Mouse (Mus musculus): ENCODE data around the gene Prlr.

Prlr gene

DNA sequence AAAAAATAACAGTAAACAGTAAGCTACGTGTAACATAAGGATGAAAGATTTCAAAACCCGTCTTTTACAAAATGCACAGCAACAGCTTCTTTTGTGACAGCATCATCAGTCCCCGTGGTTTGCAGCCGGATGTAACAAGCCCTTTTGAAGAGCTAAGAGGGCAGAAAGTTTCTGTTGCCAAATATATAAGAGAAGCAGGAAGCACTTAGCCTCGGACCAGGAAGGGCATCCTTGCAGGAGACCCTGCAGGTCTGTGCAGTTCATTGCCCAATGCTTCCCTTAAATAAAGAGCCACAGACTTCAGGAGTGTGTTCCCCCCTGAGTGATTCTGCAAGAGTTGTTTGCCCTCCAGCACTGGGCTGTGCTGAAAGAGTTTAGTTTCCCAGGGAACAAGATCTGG, 58.9 kb downstream of the Prlr start:
- DNase-seq (ENCODE audit: low spot score) = no peak

DNA sequence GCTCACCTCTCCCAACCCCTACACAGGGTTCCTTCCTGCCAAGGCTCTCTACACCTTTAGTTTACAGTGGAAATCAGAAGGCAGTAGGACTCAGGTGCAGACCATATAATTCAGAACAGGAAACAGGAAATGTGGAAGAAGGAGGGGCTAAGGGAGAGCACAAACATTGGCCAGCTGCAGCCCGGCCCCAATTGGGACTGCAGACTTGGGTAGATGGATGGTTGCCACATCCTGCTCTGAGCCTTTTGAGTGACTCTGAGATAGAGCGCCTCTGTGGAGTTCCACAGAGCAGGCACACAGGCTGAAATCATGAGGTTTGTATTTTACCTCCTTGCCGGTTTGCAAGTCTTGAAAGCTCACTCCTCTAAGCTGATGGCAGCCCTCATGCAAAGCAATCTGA, 59.8 kb downstream of the Prlr start:
- DNase-seq (ENCODE audit: low spot score) = no peak

DNA sequence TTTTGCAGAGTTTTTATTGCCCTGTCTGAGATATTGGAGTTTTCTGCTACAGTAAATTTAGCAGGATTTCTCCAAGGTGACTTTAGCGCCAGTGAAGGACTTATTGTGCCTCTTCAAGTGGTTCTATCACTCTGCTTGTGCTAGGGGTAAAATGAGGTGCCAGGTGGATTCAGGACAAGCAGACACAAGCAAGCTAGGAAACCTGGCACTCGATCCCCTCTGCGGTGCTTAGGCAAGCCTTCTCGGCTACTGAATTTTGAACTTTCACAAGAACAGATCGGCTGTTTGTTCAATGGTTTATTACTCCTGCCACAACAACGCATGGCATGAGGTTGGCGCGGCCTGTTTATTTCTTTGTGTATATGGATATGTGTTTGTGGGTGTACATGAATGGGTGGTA, 61.4 kb downstream of the Prlr start:
- DNase-seq (ENCODE audit: low spot score) = no peak

DNA sequence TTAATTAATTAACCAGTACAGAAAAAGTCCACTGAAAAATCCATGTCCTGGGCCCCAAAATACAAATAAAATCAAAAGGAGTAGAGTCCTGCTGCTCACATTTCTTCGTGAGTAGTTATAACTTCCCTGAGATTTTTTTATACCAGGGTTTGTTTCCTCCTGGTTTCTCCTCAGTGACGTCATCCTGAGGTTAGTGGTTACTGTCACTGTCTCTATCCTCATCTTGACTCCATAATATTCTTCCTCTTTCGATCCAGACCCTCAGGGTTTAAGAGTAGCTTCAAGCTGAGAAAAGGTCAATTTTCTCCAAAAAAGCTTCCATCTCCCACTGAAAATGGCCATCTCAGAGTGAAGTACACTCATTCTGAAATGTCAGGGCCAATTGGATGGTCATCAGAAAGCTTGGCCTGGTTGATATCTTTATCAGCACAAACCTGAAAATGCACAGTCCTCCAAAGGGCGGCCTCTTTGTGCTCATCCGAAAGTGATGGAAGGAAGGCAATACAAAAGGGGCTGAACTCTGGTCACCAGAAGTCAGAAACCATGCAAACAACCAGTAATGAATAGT, 63.3 kb downstream of the Prlr start:
- no peak for DNase-seq (ENCODE audit: low spot score)

DNA sequence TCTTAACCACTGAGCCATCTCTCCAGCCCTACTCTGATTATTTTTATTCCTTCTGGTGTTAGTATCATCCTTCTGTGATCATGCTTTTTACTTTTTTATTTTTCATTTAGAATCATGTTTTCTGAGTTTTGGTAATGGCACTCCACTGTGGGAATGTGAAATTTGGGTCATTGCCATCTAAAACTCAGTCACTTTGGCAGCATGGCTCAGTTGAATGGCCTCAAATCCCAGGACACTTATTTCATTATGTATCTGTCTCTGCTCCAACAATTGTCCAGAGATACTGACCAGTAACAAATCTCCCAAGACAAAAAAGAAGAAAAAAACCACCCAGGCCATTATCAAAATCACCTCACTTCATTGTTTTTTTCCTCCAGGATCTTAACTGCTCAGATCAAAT, 65.2 kb downstream of the Prlr start:
- no peak for DNase-seq (ENCODE audit: low spot score)

DNA sequence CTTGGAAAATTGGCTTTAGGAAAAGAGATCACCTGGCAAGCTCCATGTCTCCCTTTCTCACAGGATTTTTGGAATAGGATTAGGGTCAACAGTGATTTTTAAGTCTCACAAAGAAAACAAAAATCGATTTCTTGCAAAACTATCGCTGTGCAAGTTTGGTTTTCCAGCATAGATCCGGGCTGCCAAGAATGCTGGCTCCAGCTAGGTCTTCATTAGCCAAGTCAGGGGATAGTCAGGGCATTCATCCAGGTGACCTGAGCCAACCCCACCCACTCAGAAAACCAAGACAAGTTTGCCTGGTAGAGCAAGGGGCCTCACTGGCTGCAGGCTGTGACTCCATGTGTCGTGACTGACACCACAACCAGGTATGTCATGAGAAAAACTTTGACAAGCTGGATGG, 72.2 kb downstream of the Prlr start:
- no peak for DNase-seq (ENCODE audit: low spot score)

DNA sequence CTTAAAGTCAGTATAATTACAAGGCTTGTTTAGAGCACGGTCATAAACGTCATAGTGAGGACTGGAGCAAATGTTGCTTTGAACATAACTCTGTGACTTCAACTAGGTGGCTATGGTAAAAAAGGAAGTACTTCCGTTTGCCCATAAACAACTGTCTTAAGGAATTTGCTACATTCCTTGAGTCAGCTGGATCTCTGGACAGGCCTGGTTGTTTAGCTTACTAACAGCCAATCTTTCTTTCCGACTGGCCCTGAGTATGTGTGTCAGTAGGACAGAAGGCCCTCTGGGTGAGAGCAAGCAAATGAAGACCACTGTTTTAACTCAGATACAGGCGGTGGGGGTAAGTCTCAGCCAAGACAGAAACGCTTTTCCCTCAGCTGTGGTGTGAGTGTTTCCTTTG, 73.7 kb downstream of the Prlr start:
- no peak for DNase-seq (ENCODE audit: low spot score)

DNA sequence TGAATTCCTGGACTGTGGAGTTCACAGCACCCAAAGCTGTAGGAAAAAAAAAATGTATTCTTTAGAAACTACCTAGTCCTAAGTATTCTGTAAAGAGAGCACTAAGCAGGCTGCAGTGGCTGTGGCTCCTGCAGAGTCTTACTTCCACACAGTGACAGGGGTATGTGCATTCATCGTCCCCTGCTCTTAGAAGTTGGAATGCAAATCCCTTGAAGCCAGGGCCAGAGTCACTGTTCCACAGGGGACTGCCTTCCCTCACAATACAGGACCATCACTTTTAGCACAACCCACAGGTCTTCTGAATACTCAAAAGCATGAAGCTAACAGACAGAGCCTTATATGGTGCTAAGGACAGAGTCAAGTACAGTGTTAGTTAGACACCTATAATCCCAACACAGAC, 75.5 kb downstream of the Prlr start:
- DNase-seq (ENCODE audit: low spot score) = no peak

DNA sequence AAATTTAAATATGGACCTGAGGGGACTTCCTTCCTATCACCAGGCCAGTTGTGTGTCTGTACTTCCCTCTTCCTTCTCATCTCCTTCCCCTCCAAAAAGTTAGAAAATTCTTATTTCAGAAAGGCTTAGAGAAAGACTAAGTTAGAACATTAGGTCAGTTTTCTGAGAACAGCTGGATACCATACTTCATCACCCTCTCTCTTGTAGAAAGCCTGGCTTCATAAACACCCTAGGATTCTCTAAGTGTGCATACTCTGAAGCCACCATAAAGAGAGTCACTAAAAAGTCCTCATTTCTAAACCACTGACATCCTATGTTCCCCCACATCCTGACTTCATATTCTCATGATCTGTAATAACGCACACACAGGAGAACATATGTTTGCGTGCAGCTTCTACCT, 85.2 kb downstream of the Prlr start:
- DNase-seq (ENCODE audit: low spot score) = no peak

DNA sequence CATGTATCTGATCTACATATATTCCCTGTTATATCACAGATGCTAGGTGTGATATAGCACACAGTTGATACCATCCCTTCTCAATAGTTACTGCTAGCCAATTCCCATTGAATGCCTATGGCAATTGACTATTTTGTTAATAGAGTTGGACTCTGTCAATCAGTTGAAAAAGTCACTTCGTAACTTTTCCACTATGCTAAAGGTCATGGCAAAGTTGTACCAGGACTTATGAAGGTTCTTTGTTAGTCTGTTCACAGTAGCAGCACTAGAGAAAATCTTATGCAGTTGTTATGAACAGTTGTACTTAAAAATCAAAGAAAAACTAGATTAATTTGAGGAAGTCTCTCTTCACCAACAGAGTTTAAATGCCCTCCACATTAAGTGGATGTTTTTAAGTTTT, 85.6 kb downstream of the Prlr start:
- DNase-seq (ENCODE audit: low spot score) = no peak

DNA sequence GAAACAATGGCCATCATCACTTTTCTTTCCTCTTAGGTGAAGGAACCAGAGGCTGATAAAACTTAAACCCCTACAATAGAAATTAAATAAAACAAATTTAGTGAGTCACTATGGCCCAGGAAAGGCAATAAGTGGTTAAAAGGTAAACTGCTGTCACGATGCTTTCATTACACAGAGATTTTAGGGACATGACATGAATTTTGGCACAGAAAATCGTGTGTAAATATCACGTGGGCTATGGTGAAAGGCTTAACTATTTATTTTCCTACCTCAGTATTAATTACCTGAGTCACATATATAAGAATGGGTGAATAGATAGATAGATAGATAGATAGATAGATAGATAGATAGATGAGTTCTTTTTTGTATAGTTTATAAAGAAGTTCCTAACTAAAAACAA, 86.4 kb downstream of the Prlr start:
- no peak for DNase-seq (ENCODE audit: low spot score)

DNA sequence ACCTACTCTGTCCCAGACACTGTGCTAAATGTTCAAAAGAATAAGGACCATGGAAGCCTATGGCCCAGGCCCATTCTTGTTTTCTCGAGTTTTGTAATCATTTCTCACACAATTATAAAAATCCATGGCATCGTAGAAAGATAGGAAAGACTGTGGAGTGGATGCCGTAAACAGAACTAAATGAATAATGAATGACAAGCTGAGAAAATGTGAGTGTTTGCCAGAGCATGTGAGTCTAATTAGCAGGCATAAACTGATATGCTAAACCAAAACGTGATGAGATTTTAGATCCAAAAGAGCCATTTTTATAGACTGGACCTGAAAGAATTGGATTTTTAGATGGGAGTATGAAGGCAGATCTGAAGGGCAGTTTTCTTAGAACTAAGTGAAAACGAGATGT, 87.8 kb downstream of the Prlr start:
- no peak for DNase-seq (ENCODE audit: low spot score)

DNA sequence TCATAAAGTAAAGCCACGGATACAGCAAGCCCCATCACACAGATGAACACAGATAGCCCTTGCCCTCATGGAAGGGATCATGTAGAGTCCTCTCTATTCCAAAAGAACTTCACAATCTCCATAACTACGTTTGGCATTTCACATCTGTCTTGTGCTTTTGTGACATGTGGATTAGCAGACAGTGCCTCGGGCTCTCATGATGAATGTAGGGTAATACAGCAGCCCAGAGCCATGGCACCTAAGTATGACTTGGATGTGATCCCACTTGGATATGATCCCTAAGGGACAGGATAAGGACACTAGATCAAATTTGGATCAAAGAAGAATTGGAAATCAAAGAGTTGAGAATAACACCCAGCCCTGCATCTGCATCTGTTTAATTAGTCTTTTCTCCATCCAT, 90.2 kb downstream of the Prlr start:
- DNase-seq (ENCODE audit: low spot score) = no peak

DNA sequence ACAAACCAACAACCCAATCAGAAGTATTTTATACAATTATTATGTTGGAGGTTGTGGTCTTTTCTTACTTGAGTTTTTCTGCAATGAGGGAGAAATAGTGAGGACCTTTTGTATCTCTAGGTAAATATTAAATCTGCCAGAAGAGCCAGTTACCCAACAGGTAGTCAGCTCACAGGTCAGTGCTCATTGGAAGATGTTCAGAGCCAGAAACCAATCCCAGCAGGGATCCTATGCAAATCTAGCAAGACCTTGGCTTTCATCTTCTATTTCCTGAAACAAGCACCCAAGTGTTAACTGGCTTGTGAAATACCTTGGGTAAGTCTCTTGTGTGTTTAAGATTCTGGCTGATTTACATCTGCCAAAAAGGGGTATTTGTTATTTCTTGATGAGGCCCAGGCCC, 99.3 kb downstream of the Prlr start:
- no peak for DNase-seq (ENCODE audit: low spot score)

DNA sequence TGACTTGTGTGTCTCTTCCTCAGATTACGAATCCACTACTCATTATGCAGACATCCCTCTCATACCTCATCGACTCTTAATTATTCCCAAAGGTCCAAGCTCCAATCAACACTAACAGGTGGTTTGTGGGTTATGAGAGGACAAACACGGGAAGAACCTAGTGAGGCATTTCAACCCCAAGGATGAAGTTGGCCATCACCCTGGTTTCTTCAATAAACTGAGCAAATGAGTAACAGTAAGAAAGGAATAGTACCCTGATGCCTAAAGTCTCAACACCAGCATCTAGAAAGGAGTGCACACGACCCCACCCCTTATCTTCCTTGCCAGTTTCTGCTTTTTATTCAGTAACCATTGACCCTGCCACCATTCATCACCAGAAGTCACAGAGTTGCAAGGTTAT, 100.4 kb downstream of the Prlr start:
- no peak for DNase-seq (ENCODE audit: low spot score)

DNA sequence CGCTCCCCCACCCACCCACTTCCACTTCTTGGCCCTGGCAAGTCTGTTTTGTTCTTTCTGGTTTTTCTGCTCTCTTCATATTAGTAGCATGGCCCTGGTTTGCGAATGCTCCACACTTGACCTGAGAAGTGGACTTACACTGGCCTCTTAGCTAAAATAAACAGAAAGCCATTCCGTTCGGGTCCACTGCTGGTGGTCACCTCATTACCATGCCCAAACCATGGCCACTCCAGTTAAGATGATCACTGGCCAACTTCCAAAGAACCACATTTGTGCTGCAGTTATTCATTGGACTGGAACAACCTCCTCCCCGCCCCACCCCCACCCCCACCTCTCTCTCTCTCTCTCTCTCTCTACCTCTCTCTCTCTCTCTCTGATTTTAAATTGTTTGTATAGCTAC, 104.5 kb downstream of the Prlr start:
- no peak for DNase-seq (ENCODE audit: low spot score)

DNA sequence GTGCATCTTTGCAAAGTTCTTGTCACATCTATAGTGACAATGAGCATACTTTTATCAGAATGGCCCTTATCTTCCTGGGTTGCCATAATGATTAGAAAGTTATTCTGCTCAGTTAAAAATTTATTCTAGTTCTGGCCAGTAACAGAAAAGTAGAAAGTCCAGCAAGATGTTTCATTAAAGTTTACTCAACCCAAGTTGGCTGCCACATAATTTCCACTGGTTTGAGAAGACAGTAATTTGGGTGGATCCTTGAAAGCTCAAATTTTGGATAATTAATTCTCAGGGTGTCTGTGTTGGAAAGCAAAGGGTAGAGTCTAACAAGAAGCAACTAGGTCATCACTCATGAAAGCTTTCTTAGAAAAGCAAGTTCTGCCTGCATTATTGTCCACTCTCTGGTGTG, 106.6 kb downstream of the Prlr start:
- DNase-seq (ENCODE audit: low spot score) = no peak

DNA sequence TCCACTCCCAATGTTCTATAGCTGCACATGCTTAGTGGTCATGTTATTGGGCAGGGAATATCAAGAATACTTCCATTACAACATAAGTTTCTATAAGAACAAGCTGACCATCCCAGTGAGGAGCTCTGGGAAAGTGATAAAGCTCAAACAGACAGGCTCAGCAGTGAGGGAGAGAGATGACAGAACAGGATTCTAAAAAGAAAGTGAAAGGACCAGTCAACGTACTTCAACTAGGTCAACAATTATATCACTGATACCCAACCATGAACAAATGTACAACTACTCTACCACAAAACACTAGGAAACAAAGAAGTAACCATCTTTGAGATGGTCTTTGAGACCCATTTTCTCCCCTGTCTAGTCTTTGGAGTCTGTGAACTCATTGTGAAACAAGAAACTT, 119.5 kb downstream of the Prlr start:
- DNase-seq (ENCODE audit: low spot score) = no peak

DNA sequence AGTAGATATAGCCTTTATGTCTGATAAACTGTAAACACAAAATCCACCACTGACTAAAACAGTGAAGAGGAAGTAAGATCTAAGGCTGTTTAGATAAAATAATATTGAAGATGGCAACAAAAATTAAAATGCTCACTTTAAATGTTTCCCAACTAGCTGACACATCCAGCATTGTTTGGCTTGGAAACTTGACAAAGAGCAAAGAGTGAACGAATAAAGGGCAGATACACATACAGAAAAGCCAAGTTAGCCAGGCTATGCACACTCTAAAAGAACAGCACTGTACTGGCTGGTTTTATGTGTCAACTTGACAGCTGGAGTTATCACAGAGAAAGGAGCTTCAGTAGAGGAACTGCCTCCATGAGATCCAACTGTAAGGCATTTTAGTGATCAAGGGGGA, 121.0 kb downstream of the Prlr start:
- DNase-seq (ENCODE audit: low spot score) = no peak

DNA sequence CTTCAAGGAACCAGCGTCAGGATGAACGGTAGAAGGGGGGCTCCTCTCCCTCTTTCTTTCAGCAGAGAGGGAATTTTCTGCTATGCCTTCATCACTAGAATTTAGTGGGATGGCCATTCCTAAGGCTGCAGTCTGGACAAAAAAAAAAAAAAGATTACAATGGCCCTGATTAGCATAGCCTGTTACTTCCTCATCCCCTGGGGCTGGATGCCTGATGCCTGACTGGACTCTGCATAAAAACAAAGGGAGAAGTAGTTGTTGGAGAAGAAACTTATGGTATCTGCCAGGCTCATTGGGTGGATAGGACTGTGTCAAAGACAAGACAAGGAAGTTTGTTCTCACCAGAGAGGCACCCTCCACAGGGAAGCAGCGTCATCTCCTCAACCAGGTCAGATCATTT, 122.4 kb downstream of the Prlr start:
- DNase-seq (ENCODE audit: low spot score) = no peak

DNA sequence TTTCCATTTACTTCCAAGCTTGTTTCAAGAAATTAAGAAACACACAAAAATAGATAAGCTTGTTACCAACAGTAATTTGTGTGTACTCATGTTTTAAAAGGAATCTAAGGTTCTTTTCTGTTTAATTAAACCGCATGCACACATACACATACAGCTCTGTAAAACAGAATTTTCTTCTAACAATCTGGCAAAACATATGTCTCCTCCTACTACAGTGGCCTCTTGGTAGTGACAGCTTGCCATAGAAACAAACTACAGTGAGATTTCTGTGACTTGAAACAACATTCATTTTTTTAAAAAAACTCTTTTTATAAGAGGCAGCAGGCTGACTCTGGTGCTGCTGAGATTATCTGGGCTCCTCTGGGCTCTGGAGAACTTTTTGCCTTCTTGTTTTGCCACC, 129.4 kb downstream of the Prlr start:
- DNase-seq (ENCODE audit: low spot score) = no peak

DNA sequence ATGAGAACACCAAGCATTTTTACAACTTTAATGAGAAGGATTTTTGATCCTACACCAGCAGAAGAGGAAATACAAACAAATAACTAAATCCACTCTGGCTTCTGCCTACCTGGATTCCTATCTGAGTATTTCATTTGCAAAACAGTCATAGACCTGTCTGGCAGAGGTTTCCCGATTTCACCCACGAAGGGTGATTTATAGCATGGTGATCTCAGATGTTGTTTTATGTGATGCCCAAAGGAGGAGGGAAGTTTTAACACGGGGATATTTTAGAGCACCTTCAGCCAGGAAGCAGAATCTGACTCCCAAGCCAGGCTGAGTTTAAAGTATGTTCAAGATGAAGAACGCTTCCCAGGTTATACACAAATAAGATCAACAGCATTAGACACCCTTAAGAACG, 134.8 kb downstream of the Prlr start:
- DNase-seq (ENCODE audit: low spot score) = no peak

DNA sequence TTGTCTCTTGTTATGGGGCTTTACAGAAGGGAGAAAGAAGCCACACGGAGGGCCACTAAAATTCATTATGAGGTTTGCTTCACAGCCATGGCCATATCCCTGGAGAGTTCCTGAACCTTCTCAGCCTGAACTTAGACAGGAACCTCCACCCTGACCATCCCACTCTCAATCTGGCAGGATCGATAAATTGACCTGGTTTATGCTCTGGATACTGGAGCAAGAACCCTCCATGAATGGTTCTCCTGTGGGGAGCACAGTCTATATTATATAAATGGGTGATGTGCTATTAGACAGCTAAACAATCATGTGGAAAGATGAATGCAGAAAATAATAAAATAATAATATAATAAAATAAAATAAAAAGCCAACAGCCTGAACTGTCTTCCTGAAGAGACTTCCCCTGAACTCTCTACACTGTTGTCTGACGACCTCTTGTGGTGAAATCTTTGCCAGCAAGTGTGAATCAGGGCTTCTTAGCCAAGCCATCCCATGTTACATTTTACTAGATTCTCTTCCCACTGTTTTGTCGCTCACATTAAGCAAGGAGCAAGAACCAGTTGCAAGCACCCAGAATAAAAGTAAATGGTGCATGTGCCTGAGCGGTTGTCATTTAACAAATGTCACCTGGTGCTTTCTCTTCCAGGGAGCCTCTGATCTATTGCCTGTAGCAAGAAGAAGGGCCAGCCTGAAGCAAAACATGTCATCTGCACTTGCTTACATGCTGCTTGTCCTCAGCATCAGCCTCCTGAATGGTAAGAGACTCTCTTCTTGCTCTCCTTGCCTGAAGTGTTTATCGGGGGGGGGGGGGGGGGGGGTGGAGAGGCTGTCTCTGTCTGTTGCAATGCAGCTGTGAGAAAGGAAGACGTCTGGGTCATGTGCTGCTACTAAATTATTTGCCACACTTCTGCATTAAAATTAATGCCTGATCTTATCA, 136.8 kb downstream of the Prlr start:
- peak; percentile 41 for DNase-seq (ENCODE audit: low spot score)

DNA sequence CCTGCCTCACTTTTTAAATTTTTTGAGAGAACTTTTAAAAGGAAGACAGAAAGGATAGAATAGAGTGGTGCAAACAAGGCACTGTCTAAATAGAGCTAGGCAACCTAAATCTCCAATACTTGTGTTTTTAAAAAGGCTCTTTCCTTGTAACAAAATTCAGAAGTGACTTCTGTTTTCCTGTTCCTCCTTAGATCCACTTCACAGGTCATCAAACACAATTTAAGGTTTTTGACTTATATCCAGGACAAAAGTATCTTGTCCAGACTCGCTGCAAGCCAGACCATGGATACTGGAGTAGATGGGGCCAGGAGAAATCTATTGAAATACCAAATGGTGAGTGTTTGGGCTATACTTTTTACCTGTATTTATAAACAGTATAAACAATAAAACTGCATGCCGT, 148.0 kb downstream of the Prlr start, which contains the start of gene Gm21973:
TSS of gene Gm21973 (plus strand) at position 301 of the 400 bp plus-strand sequence.
- DNase-seq (ENCODE audit: low spot score) = no peak
